Mouse (Mus musculus) liver, adult 2 months (tissue): ENCODE measurements around the gene Zfp3.

Experiments
- CTCF ChIP-seq: fragments of 200-500 bp; IDR thresholded peaks from 2 replicates; pipeline ENCODE4 v1.5.1; 2011; ENCODE audit warnings: low read depth, low read length, control low read depth
- POLR2A ChIP-seq: fragments of 200-500 bp; IDR thresholded peaks from 2 replicates; pipeline ENCODE4 v1.6.1; 2011; ENCODE audit warnings: low read length, control low read depth; ENCODE audit not compliant: insufficient read depth; ENCODE audit errors: extremely low read depth

GRCm38 (mm10) chr11:70808101-70808500, 44.1 kb downstream of the Zfp3 start:
- no peak for TF ChIP-seq CTCF
- TF ChIP-seq POLR2A: no peak
